ENCODE assay signal across 9 mouse cellular contexts in the genomic region with DNA sequence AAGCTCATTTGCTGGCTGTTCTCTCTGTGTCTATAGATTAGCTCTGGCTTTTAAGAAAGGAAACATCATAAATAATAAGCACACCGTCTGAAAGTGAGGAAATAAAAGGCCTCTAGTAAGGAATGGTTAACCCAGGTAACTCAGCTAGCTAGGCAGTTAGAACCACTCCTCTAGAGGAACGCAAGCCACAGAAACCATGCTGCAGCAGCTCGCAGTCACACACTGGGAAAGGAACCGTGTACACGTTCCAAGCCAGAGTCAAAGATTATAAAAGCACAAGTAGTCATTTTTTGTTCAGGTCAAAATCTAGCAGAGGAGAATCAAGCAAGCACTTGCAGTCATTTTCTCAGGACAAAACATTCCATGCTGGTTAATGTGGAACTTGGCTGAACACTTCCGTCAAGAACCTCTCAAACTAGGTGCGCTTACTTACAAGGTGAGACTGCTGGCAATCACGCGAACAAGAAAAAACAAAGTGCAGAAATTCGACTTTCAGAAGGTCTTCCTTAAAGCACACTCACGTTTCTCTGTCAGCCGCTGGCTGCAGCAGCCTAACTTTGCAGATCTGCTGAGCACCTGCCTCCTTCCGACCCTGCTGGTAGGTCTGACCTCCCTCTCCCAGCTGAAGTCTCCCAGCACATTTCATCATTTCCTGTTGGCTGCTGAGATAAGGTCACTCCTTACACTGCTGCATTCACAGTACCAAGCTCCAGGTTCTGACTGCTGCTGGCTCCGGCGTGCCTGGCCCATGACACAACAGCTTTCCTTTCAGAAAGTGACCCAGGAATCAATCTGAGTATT. TPM values are rescaled to one million over a fixed set of nuclear protein-coding genes. Genes with fewer than 3 reads are reported as not detected.
DNase-seq lines count a peak whose midpoint lies in the region; ATAC-seq lines count a peak whose summit lies in the region.
"Had no signal": no experiment of that assay in that cellular context is flagged by ENCODE, and none has a peak within 500 bp of the region (broad histone marks: within the 10 kb centered on the region; RNA-seq: fewer than 3 reads in every experiment).

No protein-coding gene starts in this region.

- H3K4me2 ChIP-seq in heart, embryonic 14.5 days (ENCODE audit: low read length) = peak overlapping the region; percentile 56
- H3K4me2 ChIP-seq in forebrain, embryonic 12.5 days = no peak overlapping the region
- H3K4me2 ChIP-seq: neural tube, embryonic 12.5 days had no signal

- H3K9ac ChIP-seq in heart, embryonic 14.5 days (ENCODE audit: low read length) = peak overlapping the region; percentile 56
- no peak overlapping the region for H3K9ac ChIP-seq in forebrain, embryonic 12.5 days
- H3K9ac ChIP-seq: neural tube, embryonic 12.5 days had no signal

- no peaks in the 10 kb centered on the region for H3K9me3 ChIP-seq in heart, embryonic 14.5 days (ENCODE audit: control insufficient read depth, low read length)
- H3K9me3 ChIP-seq in limb, embryonic 10.5 days (replicated peaks) = no peaks in the 10 kb centered on the region
- H3K9me3 ChIP-seq in forebrain, embryonic 12.5 days = no peaks in the 10 kb centered on the region
- H3K9me3 ChIP-seq: neural tube, embryonic 12.5 days had no signal

- WGBS in heart, embryonic 14.5 days = 23% methylated on average over 15 of the region's 15 CpGs
- WGBS in limb, embryonic 10.5 days = 67% methylated on average over 15 of the region's 15 CpGs
- 76% methylated on average over 15 of the region's 15 CpGs for WGBS in forebrain, embryonic 12.5 days

- ATAC-seq in heart, embryonic 14.5 days (ENCODE audit: insufficient number of reproducible peaks, insufficient read depth, low FRiP score, low read depth) = peak; percentile 71
- 0 out of 2 replicates have a peak, but pooled peaks have one; percentile 40 for ATAC-seq in monocyte, adult 5-6 weeks (replicated peaks; ENCODE audit: insufficient number of reproducible peaks, low FRiP score, low TSS enrichment, poor library complexity, severe bottlenecking)
- no peak for ATAC-seq in forebrain, embryonic 12.5 days (ENCODE audit: low FRiP score)

- no peaks in the 10 kb centered on the region for H3K27me3 ChIP-seq in heart, embryonic 14.5 days (ENCODE audit: control insufficient read depth, insufficient read depth, low read length)
- H3K27me3 ChIP-seq in limb, embryonic 10.5 days (ENCODE audit: low read depth, poor library complexity, severe bottlenecking) = no peaks in the 10 kb centered on the region
- H3K27me3 ChIP-seq in forebrain, embryonic 12.5 days = no peaks in the 10 kb centered on the region
- H3K27me3 ChIP-seq: neural tube, embryonic 12.5 days had no signal

- H3K27ac ChIP-seq in heart, embryonic 14.5 days (replicated peaks in 1 of 2; ENCODE audit: control insufficient read depth in 1 of 2, insufficient read depth in 1 of 2, low read depth in 2 of 2, low read length in 2 of 2) = peak overlapping the region; percentile 80 to 92
- peak overlapping the region; percentile 38; the same call in 1 of the 2 replicates for H3K27ac ChIP-seq in limb, embryonic 10.5 days
- H3K27ac ChIP-seq in forebrain, embryonic 12.5 days = no peak overlapping the region
- H3K27ac ChIP-seq: neural tube, embryonic 12.5 days had no signal

- peak overlapping the region; percentile 21 to 22; a peak in 3 of 4 replicates for H3K4me3 ChIP-seq in heart, embryonic 14.5 days (ENCODE audit: control insufficient read depth in 1 of 2, insufficient read depth in 1 of 2, low read depth in 1 of 2, low read length in 2 of 2)
- H3K4me3 ChIP-seq in limb, embryonic 10.5 days = no peak overlapping the region
- no peak overlapping the region for H3K4me3 ChIP-seq in forebrain, embryonic 12.5 days (replicated peaks)
- H3K4me3 ChIP-seq: neural tube, embryonic 12.5 days had no signal

- H3K4me1 ChIP-seq in heart, embryonic 14.5 days (ENCODE audit: control insufficient read depth in 2 of 2, insufficient read depth in 2 of 2, low read length in 2 of 2) = peaks cover 28 to 77% of the 10 kb centered on the region in 2 experiments
- peaks cover 13% of the 10 kb centered on the region for H3K4me1 ChIP-seq in limb, embryonic 10.5 days
- peaks cover 6% of the 10 kb centered on the region; the same call in 1 of the 2 replicates for H3K4me1 ChIP-seq in forebrain, embryonic 12.5 days
- H3K4me1 ChIP-seq: neural tube, embryonic 12.5 days had no signal

- no peaks in the 10 kb centered on the region for H3K36me3 ChIP-seq in heart, embryonic 14.5 days (ENCODE audit: control insufficient read depth, insufficient read depth, low read length)
- no peaks in the 10 kb centered on the region for H3K36me3 ChIP-seq in limb, embryonic 10.5 days
- no peaks in the 10 kb centered on the region for H3K36me3 ChIP-seq in forebrain, embryonic 12.5 days (replicated peaks)
- H3K36me3 ChIP-seq: neural tube, embryonic 12.5 days had no signal

- DNase-seq in Muller cell, postnatal 12 days (ENCODE audit: inconsistent ontology term) = peak; percentile 52
- DNase-seq in c-Kit-negative CD71-positive TER-119-positive erythroid progenitor cells, embryonic 14.5 days (ENCODE audit: low read depth, low spot score) = peak; percentile 54
- DNase-seq in limb, embryonic 10.5 days (ENCODE audit: low spot score) = no peak
- no peak for DNase-seq in left cerebral cortex, postnatal 36 days (ENCODE audit: low spot score in 2 of 2)
- no peak for DNase-seq in right cerebral cortex, postnatal 25 days

- intact Hi-C loops in left cerebral cortex, postnatal 36 days (cut with DNase I) = no loop called here

RNA-seq across cellular contexts. Expression of gene Pacsin2, which starts 32.0 kb away (rescaled TPM):
- polyA plus RNA-seq in heart, embryonic 14.5 days (2014; fragmentation: Nextera tagmentation; extraction: Ambion mirVana) = 53.0 and 53.3 TPM in 2 replicates
- polyA plus RNA-seq in limb, embryonic 10.5 days (2016; fragmentation: Nextera tagmentation; extraction: Ambion mirVana) = 56.9 and 61.0 TPM in 2 replicates
- 92.8 to 153 TPM (median 103 TPM) in 3 replicates for total RNA-seq in monocyte, adult 5-6 weeks (2017)
- 100 to 1,000 TPM in 1 of 2 experiments, 10 to 100 TPM in 1; 88.9 to 102 TPM for total RNA-seq in left cerebral cortex, postnatal 36 days (2021)
- 37.0 and 40.7 TPM in 2 replicates for polyA plus RNA-seq in forebrain, embryonic 12.5 days (2016; fragmentation: Nextera tagmentation; extraction: Ambion mirVana)

Comparison
In these comparisons a context has a peak if more than half of its experiments do, and no peak if none do; other contexts are left out.
1. DNase-seq: peak in Muller cell, postnatal 12 days (single experiment) and c-Kit-negative CD71-positive TER-119-positive erythroid progenitor cells, embryonic 14.5 days (single experiment); none in limb, embryonic 10.5 days (single experiment), left cerebral cortex, postnatal 36 days (0 of 2) and right cerebral cortex, postnatal 25 days (single experiment).
2. H3K4me3 ChIP-seq: peak in heart, embryonic 14.5 days (2 of 2); none in limb, embryonic 10.5 days (single experiment) and forebrain, embryonic 12.5 days (single experiment).